Mouse (Mus musculus) MEL-GATA-1-ER (cell line): Measurements from ENCODE around the gene Speer4f1.
"Not testable (repeated sequence)": the region's sequence is repeated elsewhere in the genome, so short reads cannot be mapped to it uniquely, and the experiment has no call there.

Experiments
- DNase-seq: peaks from one replicate; pipeline ENCODE4 v3.0.0-alpha.2; 2012; ENCODE audit warnings: low read depth; ENCODE audit errors: extremely low read depth

Gene Speer4f1

DNA sequence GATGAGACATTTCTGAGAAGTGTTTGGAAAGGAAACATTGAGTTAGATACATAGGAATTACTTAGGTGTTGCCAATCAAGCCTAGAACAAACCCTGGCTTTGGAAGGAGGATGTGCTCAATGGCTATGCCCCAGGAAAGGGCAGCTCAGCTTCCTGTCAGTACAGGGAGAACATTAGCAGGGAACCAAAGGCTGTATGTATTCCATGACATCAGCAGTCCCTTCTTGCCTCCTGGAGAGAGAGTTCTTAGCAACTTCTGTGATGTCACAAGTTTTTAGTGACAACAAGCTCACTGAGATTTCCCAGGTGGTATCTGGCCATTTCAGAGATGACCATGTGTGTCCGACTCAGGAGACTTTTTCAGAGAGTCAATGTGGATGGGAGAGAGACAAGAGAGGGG lies at the start of gene Speer4f1:
Gene Speer4f1, plus strand, starts transcription at position 301 of the 400 bp plus-strand sequence.
- not testable (repeated sequence) for DNase-seq

- no peak for DNase-seq
Observed at GRCm38 (mm10) chr5:17426930-17427329, 49.0 kb upstream of the Speer4f1 start.

DNA sequence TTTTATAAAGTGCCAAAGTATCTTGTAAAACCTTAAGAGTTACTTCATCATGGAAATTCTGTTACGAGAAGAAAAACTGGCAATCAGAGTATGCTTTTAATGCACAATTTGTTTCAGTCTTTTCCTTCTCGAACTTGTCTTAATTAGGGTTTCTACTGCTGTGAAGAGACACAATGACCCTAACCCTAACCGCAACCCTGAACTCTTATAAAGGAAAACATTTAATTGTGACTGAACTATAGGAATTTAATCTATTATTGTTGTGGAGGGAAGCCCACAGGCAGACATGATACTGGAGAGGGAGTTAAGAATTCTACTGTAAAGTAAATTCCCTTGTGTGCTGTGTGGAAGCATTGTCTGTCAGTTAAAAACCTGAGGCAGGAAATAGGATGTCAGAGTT lies 41.2 kb upstream of the Speer4f1 start:
- no peak for DNase-seq

GRCm38 (mm10) chr5:17436209-17436608 lies 39.7 kb upstream of the Speer4f1 start:
- no peak for DNase-seq

- no peak for DNase-seq
Observed at GRCm38 (mm10) chr5:17439487-17440102, 36.3 kb upstream of the Speer4f1 start.

DNA sequence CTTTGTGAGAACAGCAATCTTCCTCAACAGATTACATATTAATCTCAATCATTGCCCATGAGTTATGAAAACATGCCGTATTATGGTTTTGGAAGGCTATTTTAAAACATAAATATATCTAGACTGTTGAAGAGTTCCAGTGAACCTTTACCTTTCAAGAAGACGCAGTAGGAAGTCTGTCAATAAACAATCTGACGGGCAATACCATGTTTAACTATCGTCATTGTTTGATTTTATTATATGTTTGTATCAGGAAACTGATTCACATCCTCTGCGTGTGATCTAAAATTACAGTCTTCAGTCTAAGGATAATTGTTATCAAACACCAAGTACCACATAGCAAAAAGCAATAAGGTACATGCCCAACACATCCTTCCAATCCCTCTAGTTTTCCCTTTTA lies 21.8 kb upstream of the Speer4f1 start:
- DNase-seq = no peak

- DNase-seq = no peak
Observed at GRCm38 (mm10) chr5:17454952-17455586, 20.8 kb upstream of the Speer4f1 start.

GRCm38 (mm10) chr5:17456671-17457070 lies 19.2 kb upstream of the Speer4f1 start:
- no peak for DNase-seq

GRCm38 (mm10) chr5:17468120-17468519 lies 7.8 kb upstream of the Speer4f1 start:
- DNase-seq = not testable (repeated sequence)

DNA sequence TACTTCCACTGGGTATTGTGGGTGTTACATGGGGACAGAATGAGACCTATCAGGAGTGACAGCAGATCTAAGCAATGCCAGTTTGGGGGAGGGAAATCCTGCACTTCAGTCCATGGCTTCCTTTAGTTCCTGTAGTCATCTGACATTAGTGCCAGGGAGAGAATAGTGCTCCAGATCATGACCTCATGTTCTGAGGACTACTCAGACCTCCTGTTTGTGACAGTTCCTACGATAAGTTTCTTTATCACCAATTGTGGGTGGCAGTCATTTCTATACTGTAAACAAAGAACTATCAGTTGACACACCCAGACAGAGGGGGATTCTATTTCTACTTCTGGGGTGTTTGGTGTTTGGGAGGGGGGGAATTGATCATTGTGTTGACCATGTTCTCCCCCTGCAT lies 578 bp downstream of the Speer4f1 start:
- DNase-seq = no peak

DNA sequence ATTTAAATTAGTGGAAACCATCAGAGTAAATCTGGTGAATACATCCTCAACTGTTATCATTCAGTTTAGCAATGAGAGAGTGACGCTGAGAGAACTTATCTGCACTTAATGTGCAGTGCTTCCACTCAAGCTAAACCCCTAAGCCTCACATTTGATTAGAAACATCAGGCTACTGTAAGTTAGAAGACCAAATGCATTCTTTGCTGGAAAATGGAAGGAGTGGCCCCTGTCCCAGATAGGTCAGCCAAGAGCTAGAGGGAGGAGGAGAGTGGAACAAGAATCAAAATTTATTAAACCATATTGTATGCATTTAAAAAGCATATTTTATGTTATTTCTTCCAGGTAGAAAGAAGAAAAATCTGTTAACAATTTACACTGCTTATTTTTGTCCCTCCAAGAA lies 14.0 kb downstream of the Speer4f1 start:
- no peak for DNase-seq

GRCm38 (mm10) chr5:17495616-17496015 lies 19.7 kb downstream of the Speer4f1 start:
- no peak for DNase-seq

GRCm38 (mm10) chr5:17496650-17497049 lies 20.8 kb downstream of the Speer4f1 start:
- no peak for DNase-seq

- no peak for DNase-seq
Observed at GRCm38 (mm10) chr5:17499873-17500329, 24.0 kb downstream of the Speer4f1 start.

GRCm38 (mm10) chr5:17500866-17501265 lies 25.0 kb downstream of the Speer4f1 start:
- no peak for DNase-seq

- no peak for DNase-seq
Observed at GRCm38 (mm10) chr5:17505540-17505939, 29.6 kb downstream of the Speer4f1 start.

- no peak for DNase-seq
Observed at GRCm38 (mm10) chr5:17508038-17508437, 32.1 kb downstream of the Speer4f1 start.
